Mouse (Mus musculus) erythroid progenitor cell, adult 5-6 weeks (primary cell): ENCODE measurements around the gene Pdzd3. TPM values are rescaled to one million over a fixed set of nuclear protein-coding genes. Genes with fewer than 3 reads are reported as not detected.

Source experiments
- ATAC-seq: replicated peaks from 2 replicates; pipeline ENCODE4 v1.8.0; 2016; ENCODE audit warnings: moderate number of reproducible peaks, mild to moderate bottlenecking, moderate TSS enrichment, inconsistent platforms; ENCODE audit not compliant: poor library complexity, low FRiP score, severe bottlenecking
- total RNA-seq, 2 experiments: library from RNA; stranded (forward) in 1 of 2; stranded (reverse) in 1 of 2; fragments of 150-400 nt in 1 of 2; fragments of 186-747, 209-891 nt in 1 of 2; gene quantifications; 2 replicates each; pipeline versions ENCODE4 v1.2.3 to v1.2.4; 2015 to 2017; ENCODE audit warnings: low replicate concordance in 2 of 2

Gene Pdzd3
- total RNA-seq, 2 experiments from 2014 or later: not detected

DNA sequence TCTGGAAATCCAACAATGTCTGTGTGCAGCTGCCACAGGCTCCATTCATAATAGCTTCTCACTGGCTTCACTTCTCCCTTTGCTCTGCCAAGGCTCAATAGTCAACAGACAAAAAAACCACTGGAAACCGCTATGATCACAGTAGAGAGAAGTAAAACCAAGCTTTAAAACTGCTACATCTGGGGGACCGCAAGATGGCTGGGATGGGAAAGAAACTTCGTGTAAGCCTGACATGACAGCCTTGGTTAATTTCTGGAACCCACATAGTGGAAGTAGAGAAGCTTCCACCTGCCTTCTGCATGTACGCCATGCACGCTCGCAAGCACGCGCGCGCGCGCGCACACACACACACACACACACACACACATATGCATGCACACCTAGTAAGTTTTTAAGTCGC is 37.7 kb downstream of the Pdzd3 start:
- no peak for ATAC-seq

DNA sequence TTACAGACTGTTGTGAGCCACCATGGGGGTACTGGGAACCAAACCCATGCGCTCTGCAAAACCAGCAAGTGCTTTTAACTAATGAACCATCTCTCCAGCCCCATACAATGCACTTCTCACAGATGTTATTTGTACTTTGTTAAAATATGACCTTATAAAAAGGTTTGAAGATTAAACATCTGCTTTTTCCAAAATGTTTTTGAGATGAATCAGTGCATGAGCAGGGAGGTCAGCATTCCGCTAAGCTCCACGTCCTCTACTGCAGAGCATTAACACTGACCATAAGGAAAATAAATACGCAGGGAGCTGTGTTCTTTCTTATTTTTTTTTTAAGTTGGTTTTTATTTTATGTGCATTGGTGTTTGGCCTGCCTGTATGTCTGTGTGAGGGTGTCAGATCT is 38.9 kb downstream of the Pdzd3 start:
- ATAC-seq: no peak

DNA sequence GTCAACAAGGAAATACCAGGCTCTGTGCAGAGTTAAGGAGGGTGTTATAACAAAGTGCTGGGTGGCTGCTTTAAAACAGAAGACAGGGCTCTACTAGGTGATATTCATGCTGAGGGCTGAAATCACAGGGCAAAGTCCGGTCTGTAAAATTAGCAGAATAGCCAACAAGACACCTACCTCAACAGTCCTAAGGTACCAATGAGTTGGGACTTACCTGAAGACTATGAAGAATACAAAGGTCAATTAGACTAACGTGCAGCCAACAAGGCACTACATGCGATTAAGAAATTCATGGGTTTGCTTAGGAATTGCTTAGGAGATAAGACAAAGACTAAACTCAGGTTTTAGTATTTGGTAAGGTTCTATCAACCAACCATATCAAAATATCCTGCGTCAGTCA is 41.9 kb downstream of the Pdzd3 start:
- ATAC-seq: no peak

DNA sequence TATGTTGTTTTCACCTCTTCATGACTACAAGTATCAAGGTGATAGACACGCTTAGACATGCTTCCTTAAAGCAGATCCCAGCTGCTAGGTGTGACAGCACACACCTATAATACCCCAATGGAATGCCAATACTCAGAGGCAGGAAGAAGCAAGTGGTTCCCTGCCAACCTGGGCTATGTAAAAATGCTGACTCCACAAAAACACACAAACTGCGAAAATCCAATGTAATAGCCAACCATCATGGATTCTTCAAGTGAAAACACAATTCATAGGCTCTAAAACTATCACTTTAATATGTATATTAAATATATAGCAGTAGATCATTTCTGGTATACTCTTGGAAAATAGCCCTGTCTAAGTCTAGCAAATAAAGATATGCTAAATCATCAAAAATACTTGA is 43.4 kb downstream of the Pdzd3 start:
- ATAC-seq: no peak

DNA sequence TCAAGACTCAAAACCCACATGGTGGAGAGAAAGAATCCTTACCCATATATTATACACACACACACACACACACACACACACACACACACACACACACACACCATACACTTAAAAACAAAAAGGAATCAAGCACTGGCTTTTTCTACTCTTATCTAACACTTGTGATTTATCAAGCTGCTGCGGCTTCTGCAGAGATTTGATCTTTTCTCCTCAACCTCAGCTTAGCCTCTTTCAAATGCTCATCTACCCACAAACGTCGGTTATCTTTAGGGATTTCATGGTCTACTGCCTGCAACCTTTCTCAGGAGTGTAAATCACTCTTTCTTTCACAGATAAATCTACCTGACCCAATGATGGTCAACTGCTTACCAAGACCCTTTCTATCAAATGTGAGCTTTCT is 50.8 kb downstream of the Pdzd3 start:
- no peak for ATAC-seq

DNA sequence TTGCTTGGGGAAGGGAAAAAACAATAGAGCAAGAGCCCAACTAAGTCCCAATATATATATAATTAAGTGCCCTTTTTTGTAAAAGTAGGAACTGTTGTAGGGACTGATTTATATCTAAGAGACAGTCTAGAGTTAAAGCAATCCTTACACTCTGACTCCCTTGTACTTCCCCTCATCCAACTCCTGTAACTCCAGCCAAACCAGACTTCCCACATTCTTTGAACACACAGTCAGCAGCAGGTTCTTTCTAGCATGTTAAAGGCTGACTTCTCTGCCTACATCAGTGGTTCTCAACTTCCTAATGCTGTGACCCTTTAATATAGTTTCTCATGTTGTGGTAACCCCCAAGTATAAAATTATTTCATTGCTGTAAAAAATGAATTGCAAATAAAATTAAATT is 51.7 kb downstream of the Pdzd3 start:
- no peak for ATAC-seq

DNA sequence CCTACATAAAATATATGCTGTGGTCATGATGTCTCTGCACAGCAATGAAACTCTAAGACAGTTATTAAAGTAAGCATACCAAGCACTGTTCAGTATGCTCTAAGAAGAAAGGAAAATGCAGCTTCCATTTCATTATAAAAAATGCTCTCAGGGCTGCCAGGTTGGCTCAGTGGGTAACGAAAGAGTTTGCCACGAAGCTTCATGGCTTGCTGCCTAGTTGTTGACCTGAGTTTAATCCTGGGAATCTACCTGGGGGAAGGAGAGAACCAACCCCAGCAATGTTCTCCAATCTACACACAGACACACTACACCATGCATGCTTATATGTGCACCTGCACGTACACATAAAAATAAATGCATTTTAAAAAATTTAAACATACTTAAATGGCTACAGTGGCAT is 52.1 kb downstream of the Pdzd3 start:
- ATAC-seq: no peak

Other genes starting within 250 kb of the Pdzd3 start
- 11.9 and 33.1 TPM in 2 replicates for gene Thy1, start 208.1 kb downstream of the Pdzd3 start, total RNA-seq (2015; ENCODE audit: low replicate concordance)
- 1.0 and 7.8 TPM in 2 replicates for gene Thy1, start 208.1 kb downstream of the Pdzd3 start, total RNA-seq (2017; ENCODE audit: low replicate concordance)
- gene Usp2, start 184.4 kb downstream of the Pdzd3 start, total RNA-seq (2015; ENCODE audit: low replicate concordance): not detected in 2 replicates
- gene Usp2, start 184.4 kb downstream of the Pdzd3 start, total RNA-seq (2017; ENCODE audit: low replicate concordance): 1.8 TPM in 1 of 2 replicates, not detected in the other
- gene Mfrp, start 149.7 kb downstream of the Pdzd3 start, total RNA-seq (2015; ENCODE audit: low replicate concordance): not detected in 2 replicates
- not detected in 2 replicates for gene Mfrp, start 149.7 kb downstream of the Pdzd3 start, total RNA-seq (2017; ENCODE audit: low replicate concordance)
- gene C1qtnf5, start 144.2 kb downstream of the Pdzd3 start, total RNA-seq (2015; ENCODE audit: low replicate concordance): not detected in 2 replicates
- gene C1qtnf5, start 144.2 kb downstream of the Pdzd3 start, total RNA-seq (2017; ENCODE audit: low replicate concordance): 1.4 TPM in 1 of 2 replicates, not detected in the other
- gene Gm49380, start 138.0 kb downstream of the Pdzd3 start, total RNA-seq (2015; ENCODE audit: low replicate concordance): not detected in 2 replicates
- 1.4 TPM in 1 of 2 replicates, not detected in the other for gene Gm49380, start 138.0 kb downstream of the Pdzd3 start, total RNA-seq (2017; ENCODE audit: low replicate concordance)
- 83.4 and 94.4 TPM in 2 replicates for gene Rnf26, start 138.0 kb downstream of the Pdzd3 start, total RNA-seq (2015; ENCODE audit: low replicate concordance)
- gene Rnf26, start 138.0 kb downstream of the Pdzd3 start, total RNA-seq (2017; ENCODE audit: low replicate concordance): 43.9 and 53.3 TPM in 2 replicates
- gene Mcam, start 117.0 kb downstream of the Pdzd3 start, total RNA-seq (2015; ENCODE audit: low replicate concordance): not detected in 2 replicates
- gene Mcam, start 117.0 kb downstream of the Pdzd3 start, total RNA-seq (2017; ENCODE audit: low replicate concordance): 0.30 TPM in 1 of 2 replicates, not detected in the other
- 43.2 TPM in 2 replicates for gene Cbl, start 17.4 kb downstream of the Pdzd3 start, total RNA-seq (2015; ENCODE audit: low replicate concordance)
- gene Cbl, start 17.4 kb downstream of the Pdzd3 start, total RNA-seq (2017; ENCODE audit: low replicate concordance): 16.2 and 21.3 TPM in 2 replicates
- gene Ccdc153, start 10.8 kb downstream of the Pdzd3 start, total RNA-seq (2015; ENCODE audit: low replicate concordance): not detected in 2 replicates
- gene Ccdc153, start 10.8 kb downstream of the Pdzd3 start, total RNA-seq (2017; ENCODE audit: low replicate concordance): not detected in 2 replicates
- gene Nlrx1, start 17.1 kb upstream of the Pdzd3 start, total RNA-seq (2015; ENCODE audit: low replicate concordance): 0.84 and 2.5 TPM in 2 replicates
- 1.2 and 2.6 TPM in 2 replicates for gene Nlrx1, start 17.1 kb upstream of the Pdzd3 start, total RNA-seq (2017; ENCODE audit: low replicate concordance)
- 314 and 326 TPM in 2 replicates for gene Abcg4, start 37.1 kb upstream of the Pdzd3 start, total RNA-seq (2015; ENCODE audit: low replicate concordance)
- 111 and 113 TPM in 2 replicates for gene Abcg4, start 37.1 kb upstream of the Pdzd3 start, total RNA-seq (2017; ENCODE audit: low replicate concordance)
- 37.5 and 59.1 TPM in 2 replicates for gene Hinfp, start 54.2 kb upstream of the Pdzd3 start, total RNA-seq (2015; ENCODE audit: low replicate concordance)
- 35.2 and 65.6 TPM in 2 replicates for gene Hinfp, start 54.2 kb upstream of the Pdzd3 start, total RNA-seq (2017; ENCODE audit: low replicate concordance)
- gene C2cd2l, start 68.8 kb upstream of the Pdzd3 start, total RNA-seq (2015; ENCODE audit: low replicate concordance): 46.1 and 54.8 TPM in 2 replicates
- gene C2cd2l, start 68.8 kb upstream of the Pdzd3 start, total RNA-seq (2017; ENCODE audit: low replicate concordance): 70.0 and 83.0 TPM in 2 replicates
- gene Dpagt1, start 74.5 kb upstream of the Pdzd3 start, total RNA-seq (2015; ENCODE audit: low replicate concordance): 5.4 and 11.5 TPM in 2 replicates
- gene Dpagt1, start 74.5 kb upstream of the Pdzd3 start, total RNA-seq (2017; ENCODE audit: low replicate concordance): 1.0 and 7.8 TPM in 2 replicates
- gene H2afx, start 83.2 kb upstream of the Pdzd3 start, total RNA-seq (2015; ENCODE audit: low replicate concordance): 455 and 495 TPM in 2 replicates
- gene H2afx, start 83.2 kb upstream of the Pdzd3 start, total RNA-seq (2017; ENCODE audit: low replicate concordance): 1,704 and 2,100 TPM in 2 replicates
- 2,720 and 2,790 TPM in 2 replicates for gene Hmbs, start 92.8 kb upstream of the Pdzd3 start, total RNA-seq (2015; ENCODE audit: low replicate concordance)
- 1,215 and 1,747 TPM in 2 replicates for gene Hmbs, start 92.8 kb upstream of the Pdzd3 start, total RNA-seq (2017; ENCODE audit: low replicate concordance)
- 2.5 and 6.7 TPM in 2 replicates for gene Vps11, start 110.2 kb upstream of the Pdzd3 start, total RNA-seq (2015; ENCODE audit: low replicate concordance)
- gene Vps11, start 110.2 kb upstream of the Pdzd3 start, total RNA-seq (2017; ENCODE audit: low replicate concordance): 9.5 and 15.7 TPM in 2 replicates
- gene Hyou1, start 128.0 kb upstream of the Pdzd3 start, total RNA-seq (2015; ENCODE audit: low replicate concordance): 15.1 and 40.0 TPM in 2 replicates
- gene Hyou1, start 128.0 kb upstream of the Pdzd3 start, total RNA-seq (2017; ENCODE audit: low replicate concordance): 25.1 and 34.4 TPM in 2 replicates
- 0.72 and 5.0 TPM in 2 replicates for gene Slc37a4, start 145.4 kb upstream of the Pdzd3 start, total RNA-seq (2015; ENCODE audit: low replicate concordance)
- 9.1 and 16.1 TPM in 2 replicates for gene Slc37a4, start 145.4 kb upstream of the Pdzd3 start, total RNA-seq (2017; ENCODE audit: low replicate concordance)
- 682 and 851 TPM in 2 replicates for gene Rps25, start 155.7 kb upstream of the Pdzd3 start, total RNA-seq (2015; ENCODE audit: low replicate concordance)
- gene Rps25, start 155.7 kb upstream of the Pdzd3 start, total RNA-seq (2017; ENCODE audit: low replicate concordance): 327 and 425 TPM in 2 replicates
- 19.5 and 34.8 TPM in 2 replicates for gene Trappc4, start 156.1 kb upstream of the Pdzd3 start, total RNA-seq (2015; ENCODE audit: low replicate concordance)
- 5.8 and 52.0 TPM in 2 replicates for gene Trappc4, start 156.1 kb upstream of the Pdzd3 start, total RNA-seq (2017; ENCODE audit: low replicate concordance)
- 32.1 and 61.2 TPM in 2 replicates for gene Ccdc84, start 167.1 kb upstream of the Pdzd3 start, total RNA-seq (2015; ENCODE audit: low replicate concordance)
- gene Ccdc84, start 167.1 kb upstream of the Pdzd3 start, total RNA-seq (2017; ENCODE audit: low replicate concordance): 25.3 and 25.9 TPM in 2 replicates
- gene Foxr1, start 189.7 kb upstream of the Pdzd3 start, total RNA-seq (2015; ENCODE audit: low replicate concordance): not detected in 2 replicates
- not detected in 2 replicates for gene Foxr1, start 189.7 kb upstream of the Pdzd3 start, total RNA-seq (2017; ENCODE audit: low replicate concordance)
- not detected in 2 replicates for gene Upk2, start 203.5 kb upstream of the Pdzd3 start, total RNA-seq (2015; ENCODE audit: low replicate concordance)
- not detected in 2 replicates for gene Upk2, start 203.5 kb upstream of the Pdzd3 start, total RNA-seq (2017; ENCODE audit: low replicate concordance)
- gene Bcl9l, start 231.4 kb upstream of the Pdzd3 start, total RNA-seq (2015; ENCODE audit: low replicate concordance): 0.36 and 2.5 TPM in 2 replicates
- gene Bcl9l, start 231.4 kb upstream of the Pdzd3 start, total RNA-seq (2017; ENCODE audit: low replicate concordance): 1.2 and 1.7 TPM in 2 replicates